Mouse (Mus musculus): ENCODE results near the gene Cuedc2. TPM values are rescaled to one million over a fixed set of nuclear protein-coding genes. Genes with fewer than 3 reads are reported as not detected.
A peak's percentile ranks its signal among the peaks of the same experiment; 100 is the strongest.

The Cuedc2 gene
- polyA plus RNA-seq, 1 experiment from 2014 or later = 183 TPM

DNA sequence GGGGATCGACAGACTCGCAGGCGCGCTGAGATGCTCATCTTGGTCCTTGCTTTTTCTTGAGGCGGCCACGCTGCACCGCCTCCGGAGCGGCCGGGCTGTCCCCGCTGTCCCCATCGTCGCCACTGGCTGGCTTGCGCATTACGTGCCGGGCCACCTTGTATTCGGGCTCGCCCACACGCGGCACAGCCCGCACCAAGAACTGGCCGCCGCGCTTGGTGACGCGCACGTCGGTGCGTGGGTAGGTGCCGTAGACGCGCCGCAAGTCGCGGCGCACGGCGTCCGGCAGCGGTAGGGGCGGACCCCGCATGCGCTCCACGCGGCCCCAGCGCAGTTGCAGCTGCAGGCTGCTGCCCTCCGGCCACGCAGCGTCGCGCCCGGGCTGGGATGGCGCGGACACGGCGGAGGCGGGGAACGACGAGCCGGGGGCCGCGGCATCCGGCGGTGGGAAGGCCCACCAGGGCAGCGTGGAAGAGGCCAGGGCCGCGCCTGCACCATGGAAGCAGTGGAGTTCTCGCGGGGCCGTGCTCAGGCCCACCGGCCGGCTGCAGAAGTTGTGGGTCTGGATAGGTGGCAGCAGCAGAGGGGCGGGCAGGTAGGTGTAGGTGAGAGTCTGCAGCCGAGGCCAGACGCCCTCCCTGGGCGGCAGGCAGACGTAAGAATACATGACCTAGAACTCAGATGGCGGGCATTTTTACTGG lies 10.4 kb upstream of the Cuedc2 start:
- peak; percentile 82 for ATAC-seq (replicated peaks; ENCODE audit: insufficient number of reproducible peaks, low FRiP score, low TSS enrichment, low read depth)
- H3K36me3 ChIP-seq (replicated peaks; ENCODE audit: control insufficient read depth, insufficient read depth, low read depth, low read length) = no peaks in the 10 kb centered on the region

DNA sequence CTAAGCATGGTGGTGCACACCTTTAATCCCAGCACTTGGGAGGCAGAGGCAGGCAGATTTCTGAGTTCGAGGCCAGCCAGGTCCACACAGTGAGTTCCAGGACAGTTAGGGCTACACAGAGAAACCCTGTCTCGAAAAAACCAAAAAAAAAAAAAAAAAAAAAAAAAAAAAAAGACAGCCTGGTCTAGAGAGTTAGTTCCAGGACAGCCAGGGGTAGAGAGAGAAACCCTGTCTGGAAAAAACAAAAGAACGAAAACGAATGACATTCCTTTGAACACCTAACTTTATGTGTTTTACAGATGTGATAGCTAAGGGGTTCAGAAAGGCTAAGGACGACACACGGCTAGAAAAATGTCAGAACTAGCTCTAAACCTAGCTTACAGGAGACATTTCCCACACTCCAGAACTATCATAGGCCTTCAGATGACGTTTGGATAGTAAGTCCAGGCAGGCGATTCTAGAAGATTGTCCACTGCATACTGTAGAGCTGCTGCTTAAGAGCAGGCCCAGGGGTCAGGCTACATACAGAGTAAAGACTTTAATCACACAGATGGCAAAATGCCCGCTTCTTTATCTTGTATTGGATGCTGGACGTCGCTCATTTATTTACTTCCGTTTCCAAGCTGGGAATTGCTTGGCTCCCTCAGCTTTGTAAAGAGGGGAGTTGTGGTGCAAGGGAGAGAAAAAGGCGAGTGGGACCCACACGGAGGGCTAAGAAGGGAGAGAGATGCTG lies 9.6 kb upstream of the Cuedc2 start:
- Histone ChIP-seq H3K9me3 (replicated peaks; ENCODE audit: control insufficient read depth, low read length) (no peaks in the 10 kb centered on the region), H3K4me3 (ENCODE audit: low read depth, low read length) (peak overlapping the region; percentile 66), H3K36me3 (replicated peaks; ENCODE audit: control insufficient read depth, insufficient read depth, low read depth, low read length) (no peaks in the 10 kb centered on the region), H3K4me1 (ENCODE audit: control insufficient read depth, insufficient read depth, low read length) (no peaks in the 10 kb centered on the region; the same call in 1 of the 2 replicates), H3K9ac (replicated peaks; ENCODE audit: low read length) (peak overlapping the region; percentile 85), H3K4me2 (ENCODE audit: low read depth, low read length) (peak overlapping the region; percentile 97), H3K27ac (replicated peaks; ENCODE audit: low read depth, low read length) (no peak overlapping the region), H3K27me3 (ENCODE audit: control insufficient read depth, insufficient read depth, low read length) (peaks cover 3% of the 10 kb centered on the region; the same call in 1 of the 2 replicates)
- ATAC-seq (replicated peaks; ENCODE audit: insufficient number of reproducible peaks, low FRiP score, low TSS enrichment, low read depth) = no peak
- DNase-seq (ENCODE audit: low spot score) = peak; percentile 32
- WGBS = 30% methylated on average over 14 of the region's 14 CpGs

More for the DNA sequence above, 10.4 kb upstream of the Cuedc2 start:
- peak overlapping the region; percentile 85 for H3K9ac ChIP-seq (replicated peaks; ENCODE audit: low read length)
- no peaks in the 10 kb centered on the region; the same call in 1 of the 2 replicates for H3K4me1 ChIP-seq (ENCODE audit: control insufficient read depth, insufficient read depth, low read length)
- H3K27me3 ChIP-seq (ENCODE audit: control insufficient read depth, insufficient read depth, low read length) = peaks cover 3% of the 10 kb centered on the region; the same call in 1 of the 2 replicates
- WGBS = under 1% methylated on average over 78 of the region's 78 CpGs
- H3K27ac ChIP-seq (replicated peaks; ENCODE audit: low read depth, low read length) = peak overlapping the region; percentile 20
- H3K4me3 ChIP-seq (ENCODE audit: low read depth, low read length) = peak overlapping the region; percentile 66
- no peaks in the 10 kb centered on the region for H3K9me3 ChIP-seq (replicated peaks; ENCODE audit: control insufficient read depth, low read length)
- peak overlapping the region; percentile 97 for H3K4me2 ChIP-seq (ENCODE audit: low read depth, low read length)
- peak; percentile 79 for DNase-seq (ENCODE audit: low spot score)

DNA sequence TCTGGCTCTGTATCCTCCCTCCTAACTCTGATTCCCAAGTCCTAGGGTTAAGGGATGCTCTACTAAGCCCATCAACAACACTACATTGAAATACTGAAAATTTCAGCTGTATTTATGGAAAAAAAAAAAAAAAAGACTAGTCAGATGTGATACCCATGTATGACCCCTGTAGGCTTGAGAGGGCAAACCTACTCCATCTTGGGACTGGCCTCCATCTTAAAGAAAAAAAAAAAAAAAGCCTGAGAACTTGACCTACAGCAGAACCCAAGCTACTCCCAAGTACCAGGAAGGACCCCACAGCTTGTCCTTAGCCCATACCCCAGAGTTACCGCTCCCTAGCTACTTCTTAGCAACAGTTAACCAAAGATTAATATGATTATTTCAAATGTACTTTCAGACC lies 8.6 kb upstream of the Cuedc2 start:
- Histone ChIP-seq H3K27me3 (ENCODE audit: control insufficient read depth, insufficient read depth, low read length) (peaks cover 3% of the 10 kb centered on the region; the same call in 1 of the 2 replicates), H3K4me2 (ENCODE audit: low read depth, low read length) (no peak overlapping the region), H3K36me3 (replicated peaks; ENCODE audit: control insufficient read depth, insufficient read depth, low read depth, low read length) (no peaks in the 10 kb centered on the region), H3K27ac (replicated peaks; ENCODE audit: low read depth, low read length) (no peak overlapping the region), H3K4me1 (ENCODE audit: control insufficient read depth, insufficient read depth, low read length) (no peaks in the 10 kb centered on the region; the same call in 1 of the 2 replicates), H3K9ac (replicated peaks; ENCODE audit: low read length) (no peak overlapping the region), H3K4me3 (ENCODE audit: low read depth, low read length) (no peak overlapping the region), H3K9me3 (replicated peaks; ENCODE audit: control insufficient read depth, low read length) (no peaks in the 10 kb centered on the region)
- DNase-seq (ENCODE audit: low spot score) = no peak
- 90% methylated on average over 1 of the region's 1 CpGs for WGBS
- ATAC-seq (replicated peaks; ENCODE audit: insufficient number of reproducible peaks, low FRiP score, low TSS enrichment, low read depth) = no peak

DNA sequence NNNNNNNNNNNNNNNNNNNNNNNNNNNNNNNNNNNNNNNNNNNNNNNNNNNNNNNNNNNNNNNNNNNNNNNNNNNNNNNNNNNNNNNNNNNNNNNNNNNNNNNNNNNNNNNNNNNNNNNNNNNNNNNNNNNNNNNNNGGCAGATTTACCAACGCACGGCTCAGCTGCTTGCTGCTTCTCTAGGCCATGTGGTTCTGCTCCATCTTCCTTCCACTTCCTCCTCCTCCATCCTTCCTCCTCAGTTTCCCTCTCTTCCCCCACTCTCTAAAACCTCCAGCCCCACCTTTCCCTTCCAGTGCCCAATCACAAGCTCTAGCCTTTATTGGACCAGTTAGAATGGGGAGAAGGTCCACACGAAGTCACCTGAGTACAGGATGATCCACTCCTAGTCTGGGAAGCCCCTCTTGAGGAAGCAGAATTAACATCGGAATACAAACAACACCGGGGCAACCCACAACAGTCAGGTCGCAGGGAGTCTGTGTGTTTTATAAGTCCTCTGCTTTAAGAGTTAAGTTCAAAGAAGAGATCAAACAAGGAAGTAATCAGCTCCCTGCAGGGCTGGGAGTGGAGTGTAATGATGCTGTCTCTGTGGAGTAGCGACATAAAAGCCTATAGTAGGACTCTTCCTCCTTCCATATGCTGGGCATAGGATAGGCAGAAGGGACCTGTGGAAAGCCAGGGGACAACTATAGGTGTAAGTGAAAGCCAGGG lies 6.4 kb upstream of the Cuedc2 start:
- no peak overlapping the region for H3K4me2 ChIP-seq (ENCODE audit: low read depth, low read length)
- no peak overlapping the region for H3K9ac ChIP-seq (replicated peaks; ENCODE audit: low read length)
- H3K9me3 ChIP-seq (replicated peaks; ENCODE audit: control insufficient read depth, low read length) = no peaks in the 10 kb centered on the region
- 28% methylated on average over 7 of the region's 7 CpGs for WGBS
- H3K4me3 ChIP-seq (ENCODE audit: low read depth, low read length) = no peak overlapping the region
- no peaks in the 10 kb centered on the region; the same call in 1 of the 2 replicates for H3K27me3 ChIP-seq (ENCODE audit: control insufficient read depth, insufficient read depth, low read length)
- H3K4me1 ChIP-seq (ENCODE audit: control insufficient read depth, insufficient read depth, low read length) = no peaks in the 10 kb centered on the region; the same call in 1 of the 2 replicates
- no peaks in the 10 kb centered on the region for H3K36me3 ChIP-seq (replicated peaks; ENCODE audit: control insufficient read depth, insufficient read depth, low read depth, low read length)
- no peak for ATAC-seq (replicated peaks; ENCODE audit: insufficient number of reproducible peaks, low FRiP score, low TSS enrichment, low read depth)
- H3K27ac ChIP-seq (replicated peaks; ENCODE audit: low read depth, low read length) = no peak overlapping the region
- no peak for DNase-seq (ENCODE audit: low spot score)

DNA sequence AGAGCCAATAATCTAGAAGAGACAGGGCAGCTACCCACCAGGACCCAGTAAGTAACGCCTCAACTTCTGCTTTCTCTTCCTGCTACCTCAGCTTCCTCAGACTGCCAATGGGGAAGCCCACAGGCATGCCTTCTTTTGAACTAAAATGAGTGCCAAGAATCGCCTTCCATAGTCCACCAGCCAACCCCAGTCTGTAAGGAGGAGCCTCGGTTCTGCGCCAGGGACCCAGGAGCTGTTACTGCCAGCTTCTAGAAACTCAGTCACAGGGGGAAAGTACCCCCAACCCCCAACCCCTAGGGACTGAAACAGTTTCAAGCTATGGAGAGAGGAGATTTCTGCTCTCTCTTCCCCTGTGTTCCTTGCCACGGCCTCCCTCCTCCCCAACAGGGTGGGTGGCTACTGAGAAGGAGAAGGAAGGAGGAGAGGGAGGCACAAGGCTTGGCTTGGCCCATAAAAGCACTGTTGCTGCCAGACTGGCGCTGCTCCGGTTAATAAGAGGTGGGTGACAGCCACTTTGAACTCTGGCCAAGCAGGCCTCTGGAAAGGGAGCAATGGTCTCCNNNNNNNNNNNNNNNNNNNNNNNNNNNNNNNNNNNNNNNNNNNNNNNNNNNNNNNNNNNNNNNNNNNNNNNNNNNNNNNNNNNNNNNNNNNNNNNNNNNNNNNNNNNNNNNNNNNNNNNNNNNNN lies 927 bp upstream of the Cuedc2 start:
- no peak overlapping the region for H3K4me3 ChIP-seq (ENCODE audit: low read depth, low read length)
- H3K4me2 ChIP-seq (ENCODE audit: low read depth, low read length) = no peak overlapping the region
- no peaks in the 10 kb centered on the region for H3K9me3 ChIP-seq (replicated peaks; ENCODE audit: control insufficient read depth, low read length)
- H3K9ac ChIP-seq (replicated peaks; ENCODE audit: low read length) = no peak overlapping the region; the same call in 1 of the 2 replicates
- DNase-seq (ENCODE audit: low spot score) (no peak), ATAC-seq (replicated peaks; ENCODE audit: insufficient number of reproducible peaks, low FRiP score, low TSS enrichment, low read depth) (no peak)
- no peaks in the 10 kb centered on the region for H3K36me3 ChIP-seq (replicated peaks; ENCODE audit: control insufficient read depth, insufficient read depth, low read depth, low read length)
- WGBS = 76% methylated on average over 7 of the region's 7 CpGs
- no peaks in the 10 kb centered on the region; the same call in 1 of the 2 replicates for H3K27me3 ChIP-seq (ENCODE audit: control insufficient read depth, insufficient read depth, low read length)
- peaks cover 5% of the 10 kb centered on the region for H3K4me1 ChIP-seq (ENCODE audit: control insufficient read depth, insufficient read depth, low read length)
- no peak overlapping the region for H3K27ac ChIP-seq (replicated peaks; ENCODE audit: low read depth, low read length)

DNA sequence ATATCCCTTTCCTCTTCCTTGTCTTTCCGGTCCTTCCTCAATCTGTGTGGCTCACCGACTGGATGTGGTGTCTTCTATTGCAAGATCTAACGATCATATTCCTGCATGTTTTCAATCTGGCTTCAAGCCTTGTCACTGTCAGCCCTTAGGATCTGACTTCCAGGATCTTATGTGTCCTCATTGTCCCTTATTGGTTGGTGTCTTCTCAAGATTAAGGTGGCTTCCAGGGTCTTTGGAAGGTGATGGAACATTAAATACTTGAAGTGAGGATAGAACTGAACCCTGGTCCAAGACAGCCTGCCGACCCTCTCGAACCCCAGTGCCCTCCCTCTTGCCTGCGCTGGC lies 412 bp upstream of the Cuedc2 start:
- H3K27ac ChIP-seq (replicated peaks; ENCODE audit: low read depth, low read length) = no peak overlapping the region
- peaks cover 5% of the 10 kb centered on the region for H3K4me1 ChIP-seq (ENCODE audit: control insufficient read depth, insufficient read depth, low read length)
- 55% methylated on average over 6 of the region's 6 CpGs for WGBS
- no peak overlapping the region for H3K4me3 ChIP-seq (ENCODE audit: low read depth, low read length)
- H3K4me2 ChIP-seq (ENCODE audit: low read depth, low read length) = peak overlapping the region; percentile 0; the same call in 1 of the 2 replicates
- ATAC-seq (replicated peaks; ENCODE audit: insufficient number of reproducible peaks, low FRiP score, low TSS enrichment, low read depth) (no peak; the same call in 1 of the 2 replicates), DNase-seq (ENCODE audit: low spot score) (no peak)
- H3K27me3 ChIP-seq (ENCODE audit: control insufficient read depth, insufficient read depth, low read length) = no peaks in the 10 kb centered on the region; the same call in 1 of the 2 replicates
- H3K9ac ChIP-seq (replicated peaks; ENCODE audit: low read length) = no peak overlapping the region
- no peaks in the 10 kb centered on the region for H3K9me3 ChIP-seq (replicated peaks; ENCODE audit: control insufficient read depth, low read length)
- H3K36me3 ChIP-seq (replicated peaks; ENCODE audit: control insufficient read depth, insufficient read depth, low read depth, low read length) = no peaks in the 10 kb centered on the region

DNA sequence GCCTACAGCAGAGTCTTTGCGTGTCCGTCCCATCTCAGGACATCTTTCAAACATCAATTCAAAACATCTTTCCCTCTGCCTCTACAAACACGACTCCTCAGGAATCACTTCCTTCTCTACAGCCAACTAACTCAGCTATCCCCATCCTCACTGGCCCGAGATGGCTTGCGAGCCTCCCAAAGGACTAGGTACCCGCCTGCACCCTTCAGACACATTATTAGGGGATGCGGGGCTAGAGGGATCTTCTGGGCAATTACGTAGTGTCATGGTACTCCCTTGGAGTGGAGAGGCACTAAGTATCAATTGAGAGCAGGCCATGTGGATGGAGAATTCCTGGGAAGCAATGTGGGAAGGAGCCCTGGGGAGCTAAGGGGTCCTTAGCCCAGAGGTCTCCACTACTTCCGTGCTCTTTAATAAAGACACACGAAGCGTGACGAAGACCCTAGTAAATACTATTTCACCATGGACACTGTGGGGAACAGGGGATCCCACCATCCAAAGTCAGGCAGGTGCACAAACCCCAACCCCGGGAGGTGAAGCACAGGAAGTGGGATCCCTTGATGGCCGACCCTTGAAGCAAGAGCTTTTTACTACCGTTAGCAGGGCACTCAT lies 677 bp downstream of the Cuedc2 start:
- 33% methylated on average over 15 of the region's 15 CpGs for WGBS
- Histone ChIP-seq H3K4me3 (ENCODE audit: low read depth, low read length) (peak overlapping the region; percentile 71), H3K4me1 (ENCODE audit: control insufficient read depth, insufficient read depth, low read length) (peaks cover 5% of the 10 kb centered on the region), H3K4me2 (ENCODE audit: low read depth, low read length) (peak overlapping the region; percentile 81), H3K36me3 (replicated peaks; ENCODE audit: control insufficient read depth, insufficient read depth, low read depth, low read length) (no peaks in the 10 kb centered on the region), H3K27ac (replicated peaks; ENCODE audit: low read depth, low read length) (0 out of 2 replicates have a peak overlapping the region, but pooled peaks have one; percentile 35), H3K27me3 (ENCODE audit: control insufficient read depth, insufficient read depth, low read length) (no peaks in the 10 kb centered on the region), H3K9me3 (replicated peaks; ENCODE audit: control insufficient read depth, low read length) (no peaks in the 10 kb centered on the region), H3K9ac (replicated peaks; ENCODE audit: low read length) (peak overlapping the region; percentile 83)
- DNase-seq (ENCODE audit: low spot score) = no peak
- 0 out of 2 replicates have a peak, but pooled peaks have one; percentile 22 for ATAC-seq (replicated peaks; ENCODE audit: insufficient number of reproducible peaks, low FRiP score, low TSS enrichment, low read depth)

All from embryonic facial prominence, embryonic 11.5 days (tissue).